Comparison of ENCODE assay signal across 8 mouse cellular contexts in the genomic region with DNA sequence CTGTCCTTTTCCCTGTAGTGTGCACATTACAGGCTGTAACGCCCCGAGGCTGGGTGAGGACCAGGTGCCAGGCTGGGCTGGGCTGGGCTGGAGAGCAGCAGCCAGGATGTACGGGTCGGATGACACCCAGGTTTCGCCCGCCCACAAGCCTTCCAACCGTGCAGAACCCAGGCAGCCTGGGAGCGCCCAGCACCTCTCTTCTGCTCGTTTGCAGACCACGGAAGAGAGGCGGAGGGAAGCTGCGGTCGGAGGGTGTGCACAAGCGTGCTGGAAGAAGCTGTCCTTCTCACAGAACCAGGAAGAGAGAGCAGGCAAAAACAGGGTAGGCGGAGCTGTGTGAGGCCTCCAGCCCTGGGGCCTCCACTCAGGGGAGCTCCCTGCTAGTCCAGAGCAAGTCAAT. TPM values are rescaled to one million over a fixed set of nuclear protein-coding genes. Genes with fewer than 3 reads are reported as not detected.
A peak's percentile ranks its signal among the peaks of the same experiment; 100 is the strongest.
DNase-seq lines count a peak whose midpoint lies in the region; ATAC-seq and TF ChIP-seq lines count a peak whose summit lies in the region.

No protein-coding gene starts in this region.

- H3K9me3 ChIP-seq in forebrain, embryonic 16.5 days (ENCODE audit: control insufficient read depth, low read length), result no peaks in the 10 kb centered on the region
- no peaks in the 10 kb centered on the region for H3K9me3 ChIP-seq in hindbrain, embryonic 13.5 days

- no peaks in the 10 kb centered on the region for H3K27me3 ChIP-seq in forebrain, embryonic 16.5 days (replicated peaks; ENCODE audit: control insufficient read depth, insufficient read depth, low read length)
- H3K27me3 ChIP-seq in hindbrain, embryonic 13.5 days, result no peaks in the 10 kb centered on the region
- H3K27me3 ChIP-seq in liver, adult 2 months (ENCODE audit: control insufficient read depth, insufficient read depth, low read length), result no peaks in the 10 kb centered on the region

- 36% methylated on average over 15 of the region's 15 CpGs for WGBS in forebrain, embryonic 16.5 days
- WGBS in hindbrain, embryonic 13.5 days, result 40% methylated on average over 15 of the region's 15 CpGs
- 27% methylated on average over 15 of the region's 15 CpGs for WGBS in liver, adult 2 months

- no peak for TF ChIP-seq CTCF in liver, adult 2 months (IDR thresholded peaks at IDR 0.05; ENCODE audit: low read depth, low read length)

- no peak for ATAC-seq in forebrain, embryonic 16.5 days
- no peak for ATAC-seq in hindbrain, embryonic 13.5 days (ENCODE audit: low FRiP score)

- no peaks in the 10 kb centered on the region for H3K36me3 ChIP-seq in forebrain, embryonic 16.5 days (ENCODE audit: control insufficient read depth, insufficient read depth)
- H3K36me3 ChIP-seq in hindbrain, embryonic 13.5 days, result peaks cover 11% of the 10 kb centered on the region
- H3K36me3 ChIP-seq in liver, adult 2 months (ENCODE audit: control insufficient read depth, insufficient read depth, low read length), result no peaks in the 10 kb centered on the region

- peaks cover 66% of the 10 kb centered on the region for H3K4me1 ChIP-seq in forebrain, embryonic 16.5 days (replicated peaks; ENCODE audit: control insufficient read depth, insufficient read depth, low read length)
- peaks cover 82% of the 10 kb centered on the region for H3K4me1 ChIP-seq in hindbrain, embryonic 13.5 days (replicated peaks)
- peaks cover 55% of the 10 kb centered on the region for H3K4me1 ChIP-seq in liver, adult 2 months (ENCODE audit: control insufficient read depth, insufficient read depth, low read length)

- H3K4me3 ChIP-seq in forebrain, embryonic 16.5 days (replicated peaks; ENCODE audit: low read length), result no peak overlapping the region
- H3K4me3 ChIP-seq in hindbrain, embryonic 13.5 days, result peak overlapping the region; percentile 6; the same call in 1 of the 2 replicates
- peak overlapping the region; percentile 8; the same call in 1 of the 2 replicates for H3K4me3 ChIP-seq in liver, adult 2 months (ENCODE audit: insufficient read depth, low read depth, low read length)

- H3K9ac ChIP-seq in forebrain, embryonic 16.5 days (replicated peaks; ENCODE audit: low read depth, low read length), result peak overlapping the region; percentile 24; the same call in 1 of the 2 replicates
- peak overlapping the region; percentile 55 for H3K9ac ChIP-seq in hindbrain, embryonic 13.5 days
- H3K9ac ChIP-seq in liver, adult 2 months (ENCODE audit: low read depth, low read length), result peak overlapping the region; percentile 7

- peak; percentile 77 to 84 for DNase-seq in CD8-positive naive resting alpha-beta T cell, adult 2 months (ENCODE audit: low read depth in 2 of 2, low spot score in 2 of 2)
- peak; percentile 70 for DNase-seq in ZHBTc4 (ENCODE audit: low read depth, low spot score)
- peak; percentile 55 for DNase-seq in liver, adult 2 months (ENCODE audit: extremely low read depth, low read depth, low spot score)
- peak; percentile 71 to 78 for DNase-seq in monocyte, adult 2 months (ENCODE audit: low read depth in 1 of 2, low spot score in 2 of 2)
- peak; percentile 91 for DNase-seq in thymus, postnatal 25 days
- DNase-seq in left cerebral cortex, postnatal 36 days (ENCODE audit: low spot score in 2 of 2), result no peak

- H3K27ac ChIP-seq in forebrain, embryonic 16.5 days (ENCODE audit: low read length), result no peak overlapping the region; the same call in 1 of the 2 replicates
- peak overlapping the region; percentile 56 for H3K27ac ChIP-seq in hindbrain, embryonic 13.5 days
- H3K27ac ChIP-seq in liver, adult 2 months (replicated peaks; ENCODE audit: insufficient read depth, low read depth, low read length), result peak overlapping the region; percentile 10

- intact Hi-C loops in left cerebral cortex, postnatal 36 days (cut with DNase I), result no loop called here

- H3K4me2 ChIP-seq in forebrain, embryonic 16.5 days (ENCODE audit: low read length), result 0 out of 2 replicates have a peak overlapping the region, but pooled peaks have one; percentile 2
- H3K4me2 ChIP-seq in hindbrain, embryonic 13.5 days, result peak overlapping the region; percentile 40

- no peak for TF ChIP-seq POLR2A in liver, adult 2 months (IDR thresholded peaks at IDR 0.05; ENCODE audit: extremely low read depth, insufficient read depth, low read length)

- peaks cover 72% of the 10 kb centered on the region for H3K79me2 ChIP-seq in liver, adult 2 months (ENCODE audit: control insufficient read depth, insufficient read depth, low read length)

RNA-seq across cellular contexts. Expression of a gene that starts 13.0 kb away (rescaled TPM):
- polyA plus RNA-seq in forebrain, embryonic 16.5 days (2015; fragmentation: Nextera tagmentation; extraction: Ambion mirVana), result 38.5 and 39.6 TPM in 2 replicates
- polyA plus RNA-seq in hindbrain, embryonic 13.5 days (2015; fragmentation: Nextera tagmentation; extraction: Ambion mirVana), result 43.6 and 45.0 TPM in 2 replicates
- 18.3 and 32.8 TPM in 2 replicates for total RNA-seq in liver, adult 2 months (2014; rRNA removed)
- 31.4 and 33.9 TPM in 2 replicates for polyA plus RNA-seq in liver, adult 2 months (2012; rRNA removed)
- total RNA-seq in left cerebral cortex, postnatal 36 days (2021), result 10 to 100 TPM; 36.7 to 38.6 TPM

RNA-seq across cellular contexts. Expression of a gene that starts 19.8 kb away (rescaled TPM):
- not detected in 2 replicates for polyA plus RNA-seq in forebrain, embryonic 16.5 days (2015; fragmentation: Nextera tagmentation; extraction: Ambion mirVana)
- not detected in 2 replicates for polyA plus RNA-seq in hindbrain, embryonic 13.5 days (2015; fragmentation: Nextera tagmentation; extraction: Ambion mirVana)
- total RNA-seq in liver, adult 2 months (2014; rRNA removed), result not detected in 2 replicates
- polyA plus RNA-seq in liver, adult 2 months (2012; rRNA removed), result not detected in 2 replicates
- not detected for total RNA-seq in left cerebral cortex, postnatal 36 days (2021)

RNA-seq across cellular contexts. Expression of a gene that starts 34.3 kb away (rescaled TPM):
- 0.09 TPM in 1 of 2 replicates, not detected in the other for polyA plus RNA-seq in forebrain, embryonic 16.5 days (2015; fragmentation: Nextera tagmentation; extraction: Ambion mirVana)
- polyA plus RNA-seq in hindbrain, embryonic 13.5 days (2015; fragmentation: Nextera tagmentation; extraction: Ambion mirVana), result 0.21 and 0.48 TPM in 2 replicates
- not detected in 2 replicates for total RNA-seq in liver, adult 2 months (2014; rRNA removed)
- not detected in 2 replicates for polyA plus RNA-seq in liver, adult 2 months (2012; rRNA removed)
- total RNA-seq in left cerebral cortex, postnatal 36 days (2021), result 10 to 100 TPM; 16.3 to 27.4 TPM

RNA-seq across cellular contexts. Expression of a gene that starts 43.1 kb away (rescaled TPM):
- polyA plus RNA-seq in forebrain, embryonic 16.5 days (2015; fragmentation: Nextera tagmentation; extraction: Ambion mirVana), result not detected in 2 replicates
- polyA plus RNA-seq in hindbrain, embryonic 13.5 days (2015; fragmentation: Nextera tagmentation; extraction: Ambion mirVana), result not detected in 2 replicates
- 495 and 621 TPM in 2 replicates for total RNA-seq in liver, adult 2 months (2014; rRNA removed)
- polyA plus RNA-seq in liver, adult 2 months (2012; rRNA removed), result 954 and 976 TPM in 2 replicates
- not detected for total RNA-seq in left cerebral cortex, postnatal 36 days (2021)

RNA-seq across cellular contexts. Expression of a gene that starts 47.3 kb away (rescaled TPM):
- 0.12 and 0.18 TPM in 2 replicates for polyA plus RNA-seq in forebrain, embryonic 16.5 days (2015; fragmentation: Nextera tagmentation; extraction: Ambion mirVana)
- polyA plus RNA-seq in hindbrain, embryonic 13.5 days (2015; fragmentation: Nextera tagmentation; extraction: Ambion mirVana), result 0.09 and 0.12 TPM in 2 replicates
- total RNA-seq in liver, adult 2 months (2014; rRNA removed), result 0.74 and 1.0 TPM in 2 replicates
- polyA plus RNA-seq in liver, adult 2 months (2012; rRNA removed), result 1.0 TPM in 2 replicates
- under 1 TPM in 1 of 2 experiments, not detected in 1; 0.22 TPM for total RNA-seq in left cerebral cortex, postnatal 36 days (2021)

Comparison
In these comparisons a context has a peak if more than half of its experiments do, and no peak if none do; other contexts are left out.
1. DNase-seq: peak in CD8-positive naive resting alpha-beta T cell, adult 2 months (2 of 2), ZHBTc4 (single experiment), liver, adult 2 months (single experiment), monocyte, adult 2 months (2 of 2) and thymus, postnatal 25 days (single experiment); none in left cerebral cortex, postnatal 36 days (0 of 2).
2. Peak in every context shown above with its lines, with median percentiles within 50 percentile points of each other: H3K9ac ChIP-seq.